Mouse (Mus musculus) C2C12 (cell line): ENCODE measurements around the gene 6820408C15Rik.

Experiments used
- CEBPB ChIP-seq: IDR thresholded peaks from one replicate; pipeline ENCODE4 v1.6.1; 2011; ENCODE audit warnings: low read depth, mild to moderate bottlenecking, control low read depth, moderate library complexity
- CTCF ChIP-seq: IDR thresholded peaks from one replicate; pipeline ENCODE4 v1.5.1; 2011; ENCODE audit not compliant: control insufficient read depth, insufficient read depth, insufficient read length
- FOSL1 ChIP-seq: IDR thresholded peaks from one replicate; pipeline ENCODE4 v1.8.0; 2011; ENCODE audit warnings: mild to moderate bottlenecking, low read length; ENCODE audit not compliant: poor library complexity, insufficient read depth, severe bottlenecking
- MAX ChIP-seq: IDR thresholded peaks from one replicate; pipeline ENCODE4 v1.6.1; 2011; ENCODE audit warnings: mild to moderate bottlenecking, control low read depth
- MYOD1 ChIP-seq: IDR thresholded peaks from one replicate; pipeline ENCODE4 v1.6.1; 2011; ENCODE audit warnings: low read depth; ENCODE audit not compliant: control insufficient read depth, insufficient read length
- MYOG ChIP-seq: IDR thresholded peaks from one replicate; pipeline ENCODE4 v1.6.1; 2011; ENCODE audit not compliant: control insufficient read depth, insufficient read length; ENCODE audit errors: extremely low read depth
- USF1 ChIP-seq: IDR thresholded peaks from one replicate; pipeline ENCODE4 v1.6.1; 2011; ENCODE audit warnings: low read depth, mild to moderate bottlenecking, control low read depth, moderate library complexity

- no peak for TF ChIP-seq CTCF
- TF ChIP-seq MYOD1: no peak
- TF ChIP-seq FOSL1: no peak
- no peak for TF ChIP-seq MAX
- no peak for TF ChIP-seq USF1
- no peak for TF ChIP-seq CEBPB
- TF ChIP-seq MYOG: no peak
Measured at GRCm38 (mm10) chr2:152427493-152427892, 12.1 kb downstream of the 6820408C15Rik start.
